In the genomic region with DNA sequence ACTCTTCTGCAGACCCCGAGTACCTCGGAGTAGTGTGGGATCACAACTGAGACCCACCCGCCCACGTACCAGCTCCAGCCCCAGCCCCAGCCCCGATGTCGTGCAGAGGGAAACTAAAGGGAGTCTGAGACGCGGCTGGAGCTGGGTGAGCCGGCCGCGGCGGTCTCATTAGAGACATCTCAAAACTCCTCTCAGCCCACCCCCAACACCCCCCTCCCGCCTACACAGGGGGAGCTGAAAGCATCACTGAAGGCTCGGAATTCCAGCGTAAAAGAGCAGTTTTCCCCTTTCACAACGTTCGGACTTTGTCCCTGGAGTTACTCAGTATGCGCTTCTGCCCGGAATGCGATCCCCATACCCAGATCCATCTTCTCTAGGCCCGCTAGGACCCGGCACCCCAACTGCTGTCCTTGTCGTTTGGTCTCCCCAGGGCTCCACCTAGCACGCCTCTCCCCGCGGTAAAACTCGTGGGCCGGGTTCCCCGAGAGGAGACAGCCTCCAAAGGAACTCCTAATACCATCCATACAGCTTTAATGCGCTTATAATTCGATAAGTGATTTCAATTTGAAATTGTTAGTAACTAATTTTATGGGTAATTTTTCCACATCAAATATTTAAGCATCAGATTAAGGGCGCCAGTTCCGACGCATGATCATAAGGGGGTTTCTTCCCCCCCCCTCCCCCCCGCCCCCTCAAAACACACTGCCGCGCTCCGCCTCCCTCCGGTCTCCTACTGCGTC, we compare ENCODE assay signal across 8 mouse cellular contexts.
DNase-seq lines count a peak whose midpoint lies in the region; ATAC-seq and TF ChIP-seq lines count a peak whose summit lies in the region.

No protein-coding gene starts in this region.

- H3K36me3 ChIP-seq in erythroblast, embryonic 14.5 days (ENCODE audit: control insufficient read depth) = no peaks in the 10 kb centered on the region; the same call in 1 of the 2 replicates
- peaks cover 12% of the 10 kb centered on the region for H3K36me3 ChIP-seq in heart, embryonic 10.5 days
- H3K36me3 ChIP-seq in kidney, embryonic 16.5 days (ENCODE audit: insufficient read depth, low read length) = no peaks in the 10 kb centered on the region
- H3K36me3 ChIP-seq in stomach, embryonic 15.5 days = no peaks in the 10 kb centered on the region

- H3K4me1 ChIP-seq in erythroblast, embryonic 14.5 days (ENCODE audit: control insufficient read depth) = no peaks in the 10 kb centered on the region
- no peaks in the 10 kb centered on the region for H3K4me1 ChIP-seq in cerebellum, adult 2 months (ENCODE audit: control insufficient read depth, insufficient read depth, low read length)
- peaks cover 41% of the 10 kb centered on the region for H3K4me1 ChIP-seq in heart, embryonic 10.5 days
- H3K4me1 ChIP-seq in kidney, embryonic 16.5 days (ENCODE audit: insufficient read depth, low read length) = peaks cover 40% of the 10 kb centered on the region
- H3K4me1 ChIP-seq in stomach, embryonic 15.5 days = 0 out of 2 replicates have a peak, but pooled peaks cover 11% of the 10 kb centered on the region

- H3K27me3 ChIP-seq in erythroblast, embryonic 14.5 days (ENCODE audit: control insufficient read depth) = peaks cover 68% of the 10 kb centered on the region
- no peaks in the 10 kb centered on the region for H3K27me3 ChIP-seq in cerebellum, adult 2 months (ENCODE audit: control insufficient read depth, insufficient read depth, low read length)
- H3K27me3 ChIP-seq in heart, embryonic 10.5 days (ENCODE audit: insufficient read depth, poor library complexity, severe bottlenecking) = 0 out of 2 replicates have a peak, but pooled peaks cover 5% of the 10 kb centered on the region
- peaks cover 9% of the 10 kb centered on the region; the same call in 1 of the 2 replicates for H3K27me3 ChIP-seq in kidney, embryonic 16.5 days (ENCODE audit: insufficient read depth, low read length)
- no peaks in the 10 kb centered on the region for H3K27me3 ChIP-seq in stomach, embryonic 15.5 days (replicated peaks)

- H3K4me2 ChIP-seq in kidney, embryonic 16.5 days (replicated peaks; ENCODE audit: low read depth, low read length) = peak overlapping the region; percentile 90
- peak overlapping the region; percentile 86 for H3K4me2 ChIP-seq in stomach, embryonic 15.5 days

- peak; percentile 62 for DNase-seq in 3T3-L1 (ENCODE audit: low read depth, low spot score)
- peak; percentile 66 to 76 for DNase-seq in cerebellum, adult 2 months
- DNase-seq in heart, embryonic 10.5 days (ENCODE audit: low spot score) = peak; percentile 77
- DNase-seq in lung, postnatal 4 days = peak; percentile 51 to 59

- peak overlapping the region; percentile 24 for H3K4me3 ChIP-seq in erythroblast, embryonic 14.5 days (replicated peaks)
- H3K4me3 ChIP-seq in cerebellum, adult 2 months (replicated peaks; ENCODE audit: insufficient read depth, low read depth, low read length) = peak overlapping the region; percentile 90
- peak overlapping the region; percentile 65 for H3K4me3 ChIP-seq in heart, embryonic 10.5 days
- peak overlapping the region; percentile 56 for H3K4me3 ChIP-seq in kidney, embryonic 16.5 days (ENCODE audit: low read length)
- peak overlapping the region; percentile 47 for H3K4me3 ChIP-seq in stomach, embryonic 15.5 days (replicated peaks)

- H3K27ac ChIP-seq in cerebellum, adult 2 months (ENCODE audit: insufficient read depth, low read length) = peak overlapping the region; percentile 96
- peak overlapping the region; percentile 93 for H3K27ac ChIP-seq in heart, embryonic 10.5 days
- H3K27ac ChIP-seq in kidney, embryonic 16.5 days (ENCODE audit: low read length) = peak overlapping the region; percentile 93
- H3K27ac ChIP-seq in stomach, embryonic 15.5 days = peak overlapping the region; percentile 89

- no peak for TF ChIP-seq POLR2A in cerebellum, adult 2 months (IDR thresholded peaks at IDR 0.05; ENCODE audit: borderline replicate concordance, insufficient read depth, low read length)

- peak overlapping the region; percentile 76 for H3K9ac ChIP-seq in kidney, embryonic 16.5 days (replicated peaks; ENCODE audit: low read length)
- peak overlapping the region; percentile 65 for H3K9ac ChIP-seq in stomach, embryonic 15.5 days

- no peaks in the 10 kb centered on the region for H3K9me3 ChIP-seq in erythroblast, embryonic 14.5 days (ENCODE audit: control insufficient read depth, low read length)
- H3K9me3 ChIP-seq in heart, embryonic 10.5 days = no peaks in the 10 kb centered on the region
- no peaks in the 10 kb centered on the region for H3K9me3 ChIP-seq in kidney, embryonic 16.5 days (ENCODE audit: low read length)
- no peaks in the 10 kb centered on the region for H3K9me3 ChIP-seq in stomach, embryonic 15.5 days

- TF ChIP-seq CTCF in cerebellum, adult 2 months (IDR thresholded peaks at IDR 0.05; ENCODE audit: borderline replicate concordance, insufficient read depth, low read depth, low read length) = no peak

- under 1% methylated on average over 40 of the region's 40 CpGs for WGBS in cerebellum, adult 2 months
- whole genome bisulfite sequencing in heart, embryonic 10.5 days = under 1% methylated on average over 40 of the region's 40 CpGs
- WGBS in kidney, embryonic 16.5 days = under 1% methylated on average over 39 of the region's 40 CpGs
- WGBS in stomach, embryonic 15.5 days = under 1% methylated on average over 40 of the region's 40 CpGs

- ATAC-seq in erythroblast, adult 5-6 weeks (replicated peaks; ENCODE audit: low FRiP score, poor library complexity, severe bottlenecking) = no peak
- ATAC-seq in kidney, embryonic 16.5 days (ENCODE audit: low FRiP score, low TSS enrichment) = peak; percentile 66
- ATAC-seq in stomach, embryonic 15.5 days (ENCODE audit: insufficient read depth, low FRiP score, low read depth) = peak; percentile 25

Comparison
In these comparisons a context has a peak if more than half of its experiments do, and no peak if none do; other contexts are left out.
1. H3K4me3 ChIP-seq: peak in every context shown above with its lines; median percentile 90 in cerebellum, adult 2 months; 65 in heart, embryonic 10.5 days; 56 in kidney, embryonic 16.5 days; 47 in stomach, embryonic 15.5 days; 24 in erythroblast, embryonic 14.5 days.